Mouse (Mus musculus): ENCODE data around the gene Dcaf5. TPM values are rescaled to one million over a fixed set of nuclear protein-coding genes. Genes with fewer than 3 reads are reported as not detected.

Gene Dcaf5
- polyA plus RNA-seq, 1 experiment, result 97.1 TPM

DNA sequence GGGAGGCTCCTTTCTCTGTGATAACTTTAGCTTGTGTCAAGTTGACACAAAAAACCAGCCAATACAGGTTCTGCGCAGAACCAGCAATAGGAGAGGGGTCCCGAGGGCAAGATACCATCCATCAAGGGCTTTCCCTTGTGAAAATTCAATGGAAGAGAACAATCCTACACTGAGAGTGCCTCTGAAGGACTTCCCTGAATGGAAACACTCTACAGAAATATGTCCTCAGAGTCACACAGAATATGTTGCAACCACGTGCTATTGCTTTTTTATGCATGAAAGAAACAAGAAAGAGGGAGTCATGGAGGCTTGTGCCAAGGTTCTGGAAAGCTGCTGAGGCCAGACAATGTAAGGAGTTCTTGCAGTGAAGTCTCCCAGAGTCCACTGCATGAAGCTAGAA is 131.9 kb downstream of the Dcaf5 start:
- Histone ChIP-seq H3K27ac (ENCODE audit: control insufficient read depth, insufficient read depth, low read depth, low read length) (no peak overlapping the region), H3K4me3 (ENCODE audit: control insufficient read depth, low read depth, low read length) (no peak overlapping the region), H3K36me3 (ENCODE audit: control insufficient read depth, insufficient read depth, low read length) (no peaks in the 10 kb centered on the region), H3K4me1 (ENCODE audit: control insufficient read depth, insufficient read depth, low read length) (no peaks in the 10 kb centered on the region), H3K27me3 (ENCODE audit: control insufficient read depth, insufficient read depth, low read length) (no peaks in the 10 kb centered on the region)
- TF ChIP-seq POLR2A (IDR thresholded peaks at IDR 0.05; ENCODE audit: control insufficient read depth, low read depth, low read length) (no peak), CTCF (IDR thresholded peaks at IDR 0.05; ENCODE audit: control insufficient read depth, insufficient read depth, insufficient replicate concordance, low read depth, low read length) (no peak)

DNA sequence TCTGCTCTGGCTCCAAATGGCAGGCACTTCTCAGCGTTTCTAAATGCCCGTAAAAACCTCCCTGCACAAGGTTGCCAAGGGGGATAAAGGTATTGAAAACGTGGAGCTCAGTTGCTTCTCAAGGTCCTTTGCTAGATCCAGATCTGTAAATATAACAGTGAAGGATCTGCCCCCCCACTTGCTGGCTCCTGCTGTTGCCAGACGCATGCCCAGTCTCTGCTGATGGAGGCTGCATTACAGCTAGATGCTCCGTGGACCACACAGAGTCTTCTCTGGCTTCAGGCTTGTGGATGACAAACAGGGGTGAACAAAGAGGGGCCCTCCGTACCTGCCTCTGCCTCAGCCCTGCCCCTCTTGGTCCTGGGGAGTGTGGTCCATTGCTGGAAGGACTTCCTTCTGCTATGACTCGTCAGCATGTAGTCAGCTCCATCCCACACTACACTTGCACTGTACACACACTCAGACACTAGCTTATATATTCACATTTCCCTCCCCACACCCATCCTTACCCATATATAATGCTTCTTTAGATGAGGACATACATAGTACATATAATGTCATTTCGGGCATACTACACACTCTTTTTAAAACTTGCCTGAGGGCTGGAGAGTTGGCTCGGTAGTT is 135.5 kb downstream of the Dcaf5 start:
- no peak overlapping the region for H3K4me3 ChIP-seq (ENCODE audit: control insufficient read depth, low read depth, low read length)
- no peaks in the 10 kb centered on the region for H3K36me3 ChIP-seq (ENCODE audit: control insufficient read depth, insufficient read depth, low read length)
- no peak overlapping the region for H3K27ac ChIP-seq (ENCODE audit: control insufficient read depth, insufficient read depth, low read depth, low read length)
- TF ChIP-seq CTCF (IDR thresholded peaks at IDR 0.05; ENCODE audit: control insufficient read depth, insufficient read depth, insufficient replicate concordance, low read depth, low read length), result no peak
- no peak for TF ChIP-seq POLR2A (IDR thresholded peaks at IDR 0.05; ENCODE audit: control insufficient read depth, low read depth, low read length)
- H3K4me1 ChIP-seq (ENCODE audit: control insufficient read depth, insufficient read depth, low read length), result no peaks in the 10 kb centered on the region
- no peaks in the 10 kb centered on the region for H3K27me3 ChIP-seq (ENCODE audit: control insufficient read depth, insufficient read depth, low read length)

DNA sequence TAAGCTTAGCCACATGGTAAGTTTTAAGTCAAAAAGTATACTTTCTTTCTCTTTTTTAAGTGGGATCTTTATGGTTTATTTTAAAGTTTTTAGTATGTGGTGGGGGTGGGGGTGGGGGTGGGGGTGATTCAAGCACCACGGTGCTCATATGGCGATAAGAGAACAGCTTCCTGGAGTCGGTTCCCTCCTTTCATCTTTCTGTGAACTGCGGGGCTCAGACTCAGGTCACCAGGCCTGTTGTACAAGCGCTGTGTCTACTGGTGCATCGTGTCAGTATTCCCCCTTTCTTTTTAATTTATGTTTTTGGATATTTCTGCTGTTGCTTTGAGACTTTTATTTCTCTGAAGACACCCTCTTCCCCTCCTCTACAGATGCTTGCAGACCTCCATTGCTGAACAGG is 137.7 kb downstream of the Dcaf5 start:
- H3K36me3 ChIP-seq (ENCODE audit: control insufficient read depth, insufficient read depth, low read length), result no peaks in the 10 kb centered on the region
- no peak overlapping the region for H3K4me3 ChIP-seq (ENCODE audit: control insufficient read depth, low read depth, low read length)
- TF ChIP-seq CTCF (IDR thresholded peaks at IDR 0.05; ENCODE audit: control insufficient read depth, insufficient read depth, insufficient replicate concordance, low read depth, low read length) (no peak), POLR2A (IDR thresholded peaks at IDR 0.05; ENCODE audit: control insufficient read depth, low read depth, low read length) (no peak)
- H3K4me1 ChIP-seq (ENCODE audit: control insufficient read depth, insufficient read depth, low read length), result no peaks in the 10 kb centered on the region
- H3K27ac ChIP-seq (ENCODE audit: control insufficient read depth, insufficient read depth, low read depth, low read length), result no peak overlapping the region
- H3K27me3 ChIP-seq (ENCODE audit: control insufficient read depth, insufficient read depth, low read length), result no peaks in the 10 kb centered on the region

DNA sequence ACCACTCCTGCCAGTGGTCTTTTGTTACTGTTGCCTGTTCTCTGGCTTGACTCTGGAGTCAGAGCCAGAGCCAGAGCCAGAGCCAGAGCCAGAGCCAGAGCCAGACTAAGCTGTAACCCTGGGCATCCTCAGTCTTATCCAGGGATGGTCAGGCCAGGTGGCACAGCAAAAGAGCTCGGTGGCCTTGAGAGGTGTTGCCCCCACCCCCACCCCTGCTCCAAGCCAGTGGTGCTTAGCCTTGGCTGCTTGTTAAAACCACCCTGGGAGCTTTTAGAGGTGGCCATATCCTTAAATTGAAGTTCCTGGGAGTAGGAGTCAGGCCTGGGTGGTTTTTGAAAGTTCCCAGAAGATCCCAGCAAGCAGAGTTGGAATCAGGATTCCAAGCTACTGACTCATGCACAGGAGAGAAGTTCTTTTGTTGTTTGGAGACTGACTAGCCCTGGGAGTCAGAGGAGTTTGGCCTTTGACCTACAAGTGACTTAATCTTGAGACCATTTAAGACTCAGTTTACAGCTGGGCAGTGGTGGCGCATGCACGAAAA is 144.4 kb downstream of the Dcaf5 start:
- no peak overlapping the region for H3K27ac ChIP-seq (ENCODE audit: control insufficient read depth, insufficient read depth, low read depth, low read length)

DNA sequence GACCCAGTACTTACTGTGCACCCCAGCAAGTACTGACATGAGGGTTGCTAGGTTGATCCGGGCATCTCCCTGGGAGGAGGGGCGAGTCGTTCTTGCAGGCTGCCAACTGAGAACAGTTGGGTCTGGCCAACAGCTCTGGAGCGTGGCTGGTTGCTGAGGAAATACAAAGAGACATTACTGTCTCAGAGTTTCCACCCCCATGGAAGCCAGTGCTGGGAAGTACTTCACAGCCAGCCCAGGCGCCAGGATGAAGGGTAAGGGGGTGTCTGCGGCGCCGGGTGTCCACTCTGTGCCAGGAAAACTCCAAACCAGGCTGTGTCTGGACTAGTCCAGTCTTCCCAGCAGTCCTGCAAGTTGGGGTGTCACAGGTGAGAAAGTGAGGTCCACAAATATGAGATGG is 145.4 kb downstream of the Dcaf5 start:
- Histone ChIP-seq H3K27ac (ENCODE audit: control insufficient read depth, insufficient read depth, low read depth, low read length) (no peak overlapping the region), H3K4me1 (ENCODE audit: control insufficient read depth, insufficient read depth, low read length) (no peaks in the 10 kb centered on the region), H3K36me3 (ENCODE audit: control insufficient read depth, insufficient read depth, low read length) (no peaks in the 10 kb centered on the region), H3K4me3 (ENCODE audit: control insufficient read depth, low read depth, low read length) (no peak overlapping the region), H3K27me3 (ENCODE audit: control insufficient read depth, insufficient read depth, low read length) (no peaks in the 10 kb centered on the region)
- no peak for TF ChIP-seq CTCF (IDR thresholded peaks at IDR 0.05; ENCODE audit: control insufficient read depth, insufficient read depth, insufficient replicate concordance, low read depth, low read length)
- TF ChIP-seq POLR2A (IDR thresholded peaks at IDR 0.05; ENCODE audit: control insufficient read depth, low read depth, low read length), result no peak

More for the DNA sequence above, 144.4 kb downstream of the Dcaf5 start:
- H3K36me3 ChIP-seq (ENCODE audit: control insufficient read depth, insufficient read depth, low read length), result no peaks in the 10 kb centered on the region
- TF ChIP-seq CTCF (IDR thresholded peaks at IDR 0.05; ENCODE audit: control insufficient read depth, insufficient read depth, insufficient replicate concordance, low read depth, low read length) (no peak), POLR2A (IDR thresholded peaks at IDR 0.05; ENCODE audit: control insufficient read depth, low read depth, low read length) (no peak)
- H3K4me1 ChIP-seq (ENCODE audit: control insufficient read depth, insufficient read depth, low read length), result no peaks in the 10 kb centered on the region
- H3K4me3 ChIP-seq (ENCODE audit: control insufficient read depth, low read depth, low read length), result no peak overlapping the region
- H3K27me3 ChIP-seq (ENCODE audit: control insufficient read depth, insufficient read depth, low read length), result no peaks in the 10 kb centered on the region

DNA sequence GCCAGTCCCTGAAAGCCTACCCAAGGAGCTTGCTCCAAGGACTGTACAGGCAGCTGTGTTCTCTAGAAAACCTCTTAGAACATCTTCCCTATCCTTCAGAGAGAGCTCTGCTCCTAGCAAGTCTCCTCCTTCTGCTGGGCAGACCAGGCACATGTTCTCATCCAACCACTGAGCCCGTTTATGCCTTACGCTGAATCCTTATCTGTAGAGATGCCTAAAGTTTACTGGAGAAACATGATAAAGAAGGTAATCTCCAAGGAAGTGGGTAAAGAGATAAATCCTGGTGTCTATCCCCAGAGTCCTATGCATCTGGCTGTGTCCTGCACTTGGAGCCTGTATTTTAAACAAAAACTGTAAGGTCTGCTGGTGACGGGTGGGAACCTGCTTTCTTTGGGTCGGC is 145.9 kb downstream of the Dcaf5 start:
- TF ChIP-seq POLR2A (IDR thresholded peaks at IDR 0.05; ENCODE audit: control insufficient read depth, low read depth, low read length) (no peak), CTCF (IDR thresholded peaks at IDR 0.05; ENCODE audit: control insufficient read depth, insufficient read depth, insufficient replicate concordance, low read depth, low read length) (no peak)

DNA sequence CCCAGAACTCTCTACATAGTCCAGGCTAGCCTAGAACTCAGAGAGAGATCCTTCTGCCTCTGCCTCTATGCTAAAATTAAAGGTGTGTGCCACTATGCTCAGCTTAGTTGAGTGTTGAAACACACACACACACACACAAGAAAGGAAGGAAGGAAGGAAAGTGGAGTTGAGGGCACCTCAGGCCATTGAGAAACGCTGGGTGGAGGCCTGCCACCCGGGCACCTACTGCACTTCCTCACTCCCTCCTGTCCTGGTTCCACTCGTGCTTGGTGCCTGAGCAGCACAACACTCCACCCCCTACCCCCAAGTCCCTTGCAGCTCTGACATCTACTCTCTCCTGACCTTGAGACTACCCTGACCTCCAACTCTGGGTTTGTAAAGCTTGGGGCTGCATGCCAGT is 146.7 kb downstream of the Dcaf5 start:
- no peak for TF ChIP-seq POLR2A (IDR thresholded peaks at IDR 0.05; ENCODE audit: control insufficient read depth, low read depth, low read length)
- TF ChIP-seq CTCF (IDR thresholded peaks at IDR 0.05; ENCODE audit: control insufficient read depth, insufficient read depth, insufficient replicate concordance, low read depth, low read length), result no peak
- no peaks in the 10 kb centered on the region for H3K4me1 ChIP-seq (ENCODE audit: control insufficient read depth, insufficient read depth, low read length)
- H3K4me3 ChIP-seq (ENCODE audit: control insufficient read depth, low read depth, low read length), result no peak overlapping the region
- H3K27ac ChIP-seq (ENCODE audit: control insufficient read depth, insufficient read depth, low read depth, low read length), result no peak overlapping the region
- H3K36me3 ChIP-seq (ENCODE audit: control insufficient read depth, insufficient read depth, low read length), result no peaks in the 10 kb centered on the region
- H3K27me3 ChIP-seq (ENCODE audit: control insufficient read depth, insufficient read depth, low read length), result no peaks in the 10 kb centered on the region

More for the DNA sequence above, 145.9 kb downstream of the Dcaf5 start:
- H3K36me3 ChIP-seq (ENCODE audit: control insufficient read depth, insufficient read depth, low read length), result no peaks in the 10 kb centered on the region
- no peak overlapping the region for H3K4me3 ChIP-seq (ENCODE audit: control insufficient read depth, low read depth, low read length)
- H3K27ac ChIP-seq (ENCODE audit: control insufficient read depth, insufficient read depth, low read depth, low read length), result no peak overlapping the region
- H3K27me3 ChIP-seq (ENCODE audit: control insufficient read depth, insufficient read depth, low read length), result no peaks in the 10 kb centered on the region
- no peaks in the 10 kb centered on the region for H3K4me1 ChIP-seq (ENCODE audit: control insufficient read depth, insufficient read depth, low read length)
